Mouse (Mus musculus) brain, embryonic 14.5 days (tissue): ENCODE data around the gene Ankfn1.

ENCODE experiments used
- CTCF ChIP-seq: fragments of 200-500 bp; IDR thresholded peaks from 2 replicates; pipeline ENCODE4 v1.5.1; 2012; ENCODE audit warnings: inconsistent platforms, mild to moderate bottlenecking, moderate library complexity, borderline replicate concordance; ENCODE audit not compliant: insufficient read depth, insufficient read length; ENCODE audit errors: extremely low read depth
- POLR2A ChIP-seq: fragments of 200-500 bp; IDR thresholded peaks from 2 replicates; pipeline ENCODE4 v1.6.1; 2012; ENCODE audit warnings: mild to moderate bottlenecking, inconsistent platforms, borderline replicate concordance; ENCODE audit not compliant: poor library complexity, insufficient read depth, insufficient read length, severe bottlenecking; ENCODE audit errors: extremely low read depth

DNA sequence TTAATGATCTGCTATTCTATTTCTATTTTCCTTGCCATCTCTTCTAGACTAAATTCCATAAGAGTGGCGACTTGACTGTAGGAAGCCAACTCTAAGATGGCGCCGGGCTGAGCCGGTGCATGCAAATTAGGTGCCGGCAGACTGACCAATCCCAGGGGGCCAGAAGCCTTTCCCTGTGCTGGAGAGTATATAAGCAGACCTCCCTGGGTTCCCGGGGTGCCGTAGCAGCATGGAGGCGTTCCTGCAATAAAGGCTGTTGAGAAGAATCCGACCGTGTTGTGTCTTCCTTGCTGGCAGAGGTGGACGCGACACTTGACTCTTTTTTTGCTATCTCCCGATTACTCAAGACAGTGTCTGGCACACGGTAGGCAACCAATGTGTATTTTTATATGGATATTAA lies 374.0 kb downstream of the Ankfn1 start:
- TF ChIP-seq POLR2A (no peak), CTCF (no peak)
